Mouse (Mus musculus): ENCODE results near the gene Defb11. TPM values are rescaled to one million over a fixed set of nuclear protein-coding genes. Genes with fewer than 3 reads are reported as not detected.

Defb11 gene
- not detected in 2 replicates for polyA plus RNA-seq (2015; fragmentation: Nextera tagmentation; extraction: Ambion mirVana)

DNA sequence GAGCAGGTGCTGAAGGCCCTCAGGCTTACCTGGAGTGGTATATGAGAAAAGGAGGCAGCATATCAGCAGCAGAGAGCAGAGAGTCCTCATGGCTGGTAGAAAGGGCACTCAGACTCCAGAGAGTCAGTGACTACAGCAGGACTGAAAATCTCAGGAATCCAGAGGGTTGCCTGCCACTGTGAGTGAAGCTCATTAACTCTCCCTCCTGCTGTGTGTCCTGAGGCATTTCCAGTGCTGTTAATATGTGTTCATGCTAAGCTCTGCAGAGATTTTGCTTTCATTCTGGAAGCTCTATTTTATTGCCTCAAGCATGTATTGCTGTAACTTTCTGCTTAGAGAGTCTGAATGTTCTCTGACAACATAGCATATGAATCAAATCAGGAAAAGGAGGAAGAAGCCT, at the start of gene Defb11:
Gene Defb11 (minus strand): TSS at position 123 of the 400 bp plus-strand sequence.

DNA sequence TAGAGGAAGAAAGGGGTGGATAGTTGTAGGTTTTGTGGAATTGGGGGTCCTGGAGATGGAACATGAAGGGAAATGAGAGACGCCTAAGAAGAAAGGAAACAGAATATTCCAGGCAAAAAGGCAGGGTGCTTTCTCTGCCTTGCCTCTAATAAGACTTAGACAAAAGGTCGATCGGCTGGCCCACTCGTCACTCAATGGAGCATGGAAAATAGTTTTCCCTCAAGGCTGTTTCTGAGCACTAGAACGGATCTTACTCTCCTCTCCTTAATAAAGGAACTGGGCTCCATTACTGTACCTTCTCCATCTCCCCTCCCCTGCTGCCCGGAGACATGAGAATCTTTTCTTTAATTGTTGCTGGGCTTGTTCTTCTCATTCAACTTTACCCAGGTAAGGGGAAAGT, 40.2 kb upstream of the Defb11 start, which contains the start of gene Defb13:
Gene Defb13 (plus strand): TSS at position 301 of the 400 bp plus-strand sequence.

DNA sequence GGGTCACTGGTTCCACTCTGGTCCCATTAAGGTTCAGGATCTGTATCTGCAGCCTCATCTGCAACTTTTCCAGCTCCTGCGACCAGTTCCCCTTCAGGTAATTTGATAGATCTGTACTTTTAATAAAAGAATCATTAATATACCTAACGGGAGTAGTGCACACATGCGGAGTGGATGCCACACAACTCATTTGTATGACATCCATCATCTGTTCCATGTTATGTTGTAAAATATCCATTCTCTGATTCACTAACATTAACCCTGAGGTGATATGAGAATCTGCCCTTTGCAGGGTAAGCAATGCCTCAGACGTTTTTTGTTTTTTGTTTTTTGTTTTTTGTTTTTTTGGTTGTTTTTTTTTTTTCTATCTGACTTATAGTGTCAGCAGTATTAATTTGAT, 31.8 kb upstream of the Defb11 start, which contains the start of gene Defb35:
Gene Defb35 (plus strand): TSS at position 301 of the 400 bp plus-strand sequence.

DNA sequence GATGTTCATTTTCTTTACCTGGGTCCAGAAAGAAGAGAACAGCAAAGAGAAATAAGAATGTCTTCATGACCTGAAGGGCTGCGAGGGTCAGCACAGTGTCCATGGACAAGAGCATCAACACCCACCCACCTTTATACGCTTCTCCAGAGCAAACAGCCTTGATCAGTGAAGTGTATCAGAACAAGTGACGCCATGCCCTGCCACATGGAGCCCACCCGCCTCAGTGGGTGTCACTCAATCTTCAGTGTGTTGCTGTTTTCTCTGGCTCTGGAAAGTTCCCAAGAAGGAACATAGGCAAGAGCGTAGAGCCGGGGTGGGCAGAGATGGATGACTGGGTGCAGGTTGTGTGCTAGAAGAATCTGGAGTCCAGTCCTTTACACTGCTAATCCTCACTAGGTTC, 26.4 kb upstream of the Defb11 start, which contains the start of gene Defb15:
Gene Defb15 (minus strand): TSS at position 101 of the 400 bp plus-strand sequence.

DNA sequence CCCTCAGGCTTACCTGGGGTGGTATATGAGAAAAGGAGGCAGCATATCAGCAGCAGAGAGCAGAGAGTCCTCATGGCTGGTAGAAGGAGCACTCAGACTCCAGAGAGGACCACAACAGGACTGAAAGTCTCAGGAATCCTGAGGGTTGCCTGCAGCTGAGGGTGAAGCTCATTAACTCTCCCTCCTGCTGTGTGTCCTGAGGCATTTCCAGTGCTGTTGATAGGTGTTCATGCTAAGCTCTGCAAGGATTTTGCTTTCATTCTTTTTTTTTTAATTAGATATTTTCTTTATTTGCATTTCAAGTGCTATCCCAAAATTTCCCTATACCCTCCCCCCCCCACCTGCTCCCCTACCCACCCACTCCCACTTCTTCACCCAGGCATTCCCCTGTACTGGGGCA, 20.9 kb downstream of the Defb11 start, which contains the start of gene Defb9:
Gene Defb9 (minus strand): TSS at position 101 of the 400 bp plus-strand sequence.

DNA sequence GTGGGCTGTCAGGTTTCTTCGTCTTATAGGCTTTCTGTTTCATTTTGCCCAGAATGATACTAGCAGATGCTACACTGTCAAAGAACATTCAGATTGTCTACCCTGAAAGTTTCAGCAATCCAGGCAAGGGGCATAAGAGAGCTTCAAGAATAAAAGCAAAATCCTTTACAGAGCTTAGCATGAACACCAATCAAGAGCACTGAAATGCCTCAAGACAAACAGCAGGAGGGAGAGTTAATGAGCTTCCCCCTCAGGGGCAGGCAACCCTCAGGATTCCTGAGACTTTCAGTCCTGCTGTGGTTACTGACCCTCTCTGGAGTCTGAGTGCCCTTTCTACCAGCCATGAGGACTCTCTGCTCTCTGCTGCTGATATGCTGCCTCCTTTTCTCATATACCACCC, 47.6 kb downstream of the Defb11 start, which contains the start of gene Defb10:
Gene Defb10 (plus strand): TSS at position 316 of the 400 bp plus-strand sequence.

Other genes with a start within 250 kb of the Defb11 start
- not detected in 2 replicates for gene Defa34, start 240.6 kb downstream of the Defb11 start, polyA plus RNA-seq (2015; fragmentation: Nextera tagmentation; extraction: Ambion mirVana)
- not detected in 2 replicates for gene AY761184, start 202.8 kb downstream of the Defb11 start, polyA plus RNA-seq (2015; fragmentation: Nextera tagmentation; extraction: Ambion mirVana)
- gene Defa24, start 171.9 kb downstream of the Defb11 start, polyA plus RNA-seq (2015; fragmentation: Nextera tagmentation; extraction: Ambion mirVana) = 0.35 and 0.37 TPM in 2 replicates
- gene Defb50, start 82.9 kb downstream of the Defb11 start, polyA plus RNA-seq (2015; fragmentation: Nextera tagmentation; extraction: Ambion mirVana) = not detected in 2 replicates
- not detected in 2 replicates for gene Defb2, start 66.5 kb downstream of the Defb11 start, polyA plus RNA-seq (2015; fragmentation: Nextera tagmentation; extraction: Ambion mirVana)
- not detected in 2 replicates for gene Defb10, start 47.5 kb downstream of the Defb11 start, polyA plus RNA-seq (2015; fragmentation: Nextera tagmentation; extraction: Ambion mirVana)
- gene Defb9, start 21.0 kb downstream of the Defb11 start, polyA plus RNA-seq (2015; fragmentation: Nextera tagmentation; extraction: Ambion mirVana) = not detected in 2 replicates
- not detected in 2 replicates for gene Defb15, start 26.3 kb upstream of the Defb11 start, polyA plus RNA-seq (2015; fragmentation: Nextera tagmentation; extraction: Ambion mirVana)
- not detected in 2 replicates for gene Defb35, start 31.9 kb upstream of the Defb11 start, polyA plus RNA-seq (2015; fragmentation: Nextera tagmentation; extraction: Ambion mirVana)
- not detected in 2 replicates for gene Defb13, start 40.4 kb upstream of the Defb11 start, polyA plus RNA-seq (2015; fragmentation: Nextera tagmentation; extraction: Ambion mirVana)
- gene Fam90a1a, start 52.3 kb upstream of the Defb11 start, polyA plus RNA-seq (2015; fragmentation: Nextera tagmentation; extraction: Ambion mirVana) = not detected in 2 replicates
- gene Ccdc70, start 63.4 kb upstream of the Defb11 start, polyA plus RNA-seq (2015; fragmentation: Nextera tagmentation; extraction: Ambion mirVana) = not detected in 2 replicates
- gene Atp7b, start 153.9 kb upstream of the Defb11 start, polyA plus RNA-seq (2015; fragmentation: Nextera tagmentation; extraction: Ambion mirVana) = 0.41 and 0.84 TPM in 2 replicates
- 18.8 and 22.3 TPM in 2 replicates for gene Alg11, start 154.3 kb upstream of the Defb11 start, polyA plus RNA-seq (2015; fragmentation: Nextera tagmentation; extraction: Ambion mirVana)
- 2.0 and 4.7 TPM in 2 replicates for gene Nek5, start 218.6 kb upstream of the Defb11 start, polyA plus RNA-seq (2015; fragmentation: Nextera tagmentation; extraction: Ambion mirVana)